Mouse (Mus musculus) cerebellum, adult 9-10 months (tissue): Measurements from ENCODE around the gene Tpo.

ENCODE experiments used
- DNase-seq: peaks from one replicate; pipeline ENCODE4 v3.0.0; 2022

Gene Tpo

DNA sequence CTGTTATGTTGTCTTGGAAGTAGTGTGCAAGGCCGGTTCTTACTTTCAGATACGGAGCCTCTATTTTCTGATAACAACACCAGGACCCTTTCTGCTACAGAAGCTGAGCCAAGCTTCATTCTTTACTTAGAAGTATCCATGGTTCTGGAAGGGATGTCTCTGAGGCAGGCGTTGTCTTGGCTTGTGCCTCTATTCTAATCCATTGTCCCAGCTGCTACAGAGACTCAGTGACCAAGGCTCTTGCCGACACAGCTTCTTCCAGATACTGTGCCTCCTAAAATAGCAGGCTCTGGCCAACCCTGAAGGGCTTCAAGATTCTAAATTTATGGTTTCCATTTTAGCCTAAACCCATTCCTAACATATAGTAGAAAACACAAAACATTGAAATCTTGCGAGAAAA lies 123.7 kb downstream of the Tpo start:
- DNase-seq, result no peak

DNA sequence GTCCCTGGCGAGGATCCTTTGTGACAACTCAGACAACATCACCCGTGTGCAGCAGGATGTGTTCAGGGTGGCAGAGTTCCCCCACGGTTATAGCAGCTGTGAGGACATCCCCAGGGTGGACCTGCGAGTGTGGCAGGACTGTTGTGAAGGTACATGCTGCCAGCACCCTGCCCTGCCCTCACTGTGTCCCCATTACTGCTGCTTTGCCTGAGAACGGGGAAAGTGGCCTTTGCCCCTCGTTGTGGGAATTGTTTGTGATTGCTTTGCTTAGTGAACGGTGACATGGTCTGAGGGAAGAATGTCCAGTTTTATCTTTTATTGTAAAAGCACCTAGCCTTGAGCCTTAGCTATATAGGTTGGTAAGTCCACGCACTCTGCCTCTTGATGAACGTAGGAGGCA lies 125.8 kb downstream of the Tpo start:
- no peak for DNase-seq
